Mouse (Mus musculus): ENCODE results near the gene Gstm6. TPM values are rescaled to one million over a fixed set of nuclear protein-coding genes. Genes with fewer than 3 reads are reported as not detected.

Gstm6 gene
- polyA plus RNA-seq, 1 experiment from 2014 or later: 10.5 TPM

Other genes starting within 250 kb of the Gstm6 start
- gene Ahcyl1, start 247.2 kb downstream of the Gstm6 start, polyA plus RNA-seq (2015; fragmentation: Nextera tagmentation; extraction: Ambion mirVana): 83.6 and 86.4 TPM in 2 replicates
- gene Csf1, start 183.3 kb downstream of the Gstm6 start, polyA plus RNA-seq (2015; fragmentation: Nextera tagmentation; extraction: Ambion mirVana): 8.8 and 10.2 TPM in 2 replicates
- 0.38 TPM in 1 of 2 replicates, not detected in the other for gene Eps8l3, start 66.5 kb downstream of the Gstm6 start, polyA plus RNA-seq (2015; fragmentation: Nextera tagmentation; extraction: Ambion mirVana)
- gene Gstm5, start 47.9 kb downstream of the Gstm6 start, polyA plus RNA-seq (2015; fragmentation: Nextera tagmentation; extraction: Ambion mirVana): 260 TPM in 2 replicates
- 33.3 and 33.5 TPM in 2 replicates for gene Gstm7, start 11.9 kb downstream of the Gstm6 start, polyA plus RNA-seq (2015; fragmentation: Nextera tagmentation; extraction: Ambion mirVana)
- not detected in 2 replicates for gene Gstm3, start 25.5 kb upstream of the Gstm6 start, polyA plus RNA-seq (2015; fragmentation: Nextera tagmentation; extraction: Ambion mirVana)
- gene Gstm2, start 42.7 kb upstream of the Gstm6 start, polyA plus RNA-seq (2015; fragmentation: Nextera tagmentation; extraction: Ambion mirVana): 46.7 and 52.1 TPM in 2 replicates
- gene Gstm1, start 74.2 kb upstream of the Gstm6 start, polyA plus RNA-seq (2015; fragmentation: Nextera tagmentation; extraction: Ambion mirVana): 42.7 and 54.9 TPM in 2 replicates
- gene Gstm4, start 101.1 kb upstream of the Gstm6 start, polyA plus RNA-seq (2015; fragmentation: Nextera tagmentation; extraction: Ambion mirVana): 14.6 and 15.4 TPM in 2 replicates
- 48.5 and 49.2 TPM in 2 replicates for gene Ampd2, start 142.9 kb upstream of the Gstm6 start, polyA plus RNA-seq (2015; fragmentation: Nextera tagmentation; extraction: Ambion mirVana)
- gene Gnat2, start 149.0 kb upstream of the Gstm6 start, polyA plus RNA-seq (2015; fragmentation: Nextera tagmentation; extraction: Ambion mirVana): 0.72 and 0.78 TPM in 2 replicates
- 184 and 193 TPM in 2 replicates for gene Gnai3, start 202.4 kb upstream of the Gstm6 start, polyA plus RNA-seq (2015; fragmentation: Nextera tagmentation; extraction: Ambion mirVana)
- gene Gpr61, start 211.1 kb upstream of the Gstm6 start, polyA plus RNA-seq (2015; fragmentation: Nextera tagmentation; extraction: Ambion mirVana): 0.09 and 0.19 TPM in 2 replicates
- 4.3 and 4.4 TPM in 2 replicates for gene Amigo1, start 242.6 kb upstream of the Gstm6 start, polyA plus RNA-seq (2015; fragmentation: Nextera tagmentation; extraction: Ambion mirVana)